Mouse (Mus musculus) G1E (cell line): ENCODE measurements around the gene Ndufa5.

Source experiments
- CTCF ChIP-seq: IDR thresholded peaks from 2 replicates; pipeline ENCODE4 v1.5.1; 2012; ENCODE audit warnings: low read depth, low read length, inconsistent platforms, mixed read lengths
- GATA1 ChIP-seq: IDR thresholded peaks from 2 replicates; pipeline ENCODE4 v1.6.1; 2012; ENCODE audit warnings: borderline replicate concordance, low read length, inconsistent platforms, mixed read lengths
- GATA2 ChIP-seq: IDR thresholded peaks from 2 replicates; pipeline ENCODE4 v1.6.1; 2012; ENCODE audit warnings: low read depth, low read length, inconsistent platforms, borderline replicate concordance
- POLR2AphosphoS5 ChIP-seq: IDR thresholded peaks from 2 replicates; pipeline ENCODE4 v1.6.1; 2012; ENCODE audit warnings: low read depth, low read length, inconsistent platforms; ENCODE audit not compliant: insufficient replicate concordance
- TAL1 ChIP-seq: conservative IDR thresholded peaks from 2 replicates; pipeline ENCODE4 v1.6.1; 2012; ENCODE audit warnings: low read depth, low read length, inconsistent platforms, mixed read lengths

DNA sequence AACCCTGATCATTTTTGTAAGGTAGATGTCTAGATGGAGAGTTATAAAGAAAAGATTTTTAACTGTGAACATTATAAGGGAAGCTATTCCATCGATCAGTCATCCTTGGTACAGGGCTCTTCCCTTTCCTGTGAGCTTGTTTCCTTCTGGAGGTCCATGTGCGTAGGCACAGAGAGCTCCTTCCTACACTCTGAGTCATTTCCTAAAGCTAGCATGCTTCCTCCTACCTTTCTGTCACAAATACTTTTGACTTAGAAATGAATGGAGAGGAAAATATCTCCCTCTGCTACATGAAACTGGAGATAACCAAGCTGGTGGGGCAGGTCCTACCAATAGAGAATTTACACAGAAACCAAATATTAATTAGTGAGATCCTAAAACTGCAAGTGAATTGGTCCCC lies 22.0 kb upstream of the Ndufa5 start:
- TF ChIP-seq CTCF (no peak), TAL1 (no peak), GATA1 (no peak), GATA2 (no peak), POLR2AphosphoS5 (no peak)
